Mouse (Mus musculus) hindbrain, embryonic 11.5 days (tissue): ENCODE data around the gene Gm48552. TPM values are rescaled to one million over a fixed set of nuclear protein-coding genes. Genes with fewer than 3 reads are reported as not detected.

ENCODE experiments used
- ATAC-seq: fragments of 200-750 bp; cut with Nextera tagmentation; 2 replicates; pipeline ENCODE4 v1.8.0; 2017; ENCODE audit warnings: mild to moderate bottlenecking, moderate TSS enrichment, moderate library complexity; ENCODE audit not compliant: low FRiP score
- DNase-seq: peaks from one replicate; pipeline ENCODE4 v3.0.0-alpha.2; 2015; ENCODE audit warnings: low spot score
- H3K27ac ChIP-seq: fragments of 300-500 bp; sonication (generic); 2 replicates; pipeline ENCODE4 v1.5.1; 2014; ENCODE audit warnings: mild to moderate bottlenecking, low read depth, low read length
- H3K27me3 ChIP-seq: fragments of 300-500 bp; sonication (generic); 2 replicates; pipeline ENCODE4 v1.6.1; 2014; ENCODE audit warnings: mild to moderate bottlenecking, low read length, moderate library complexity, mixed read lengths; ENCODE audit not compliant: control insufficient read depth, insufficient read depth
- H3K36me3 ChIP-seq: fragments of 300-500 bp; sonication (generic); 2 replicates; pipeline ENCODE4 v1.6.1; 2014; ENCODE audit warnings: mild to moderate bottlenecking, low read length, moderate library complexity, mixed read lengths; ENCODE audit not compliant: control insufficient read depth, insufficient read depth
- H3K4me1 ChIP-seq: fragments of 300-500 bp; sonication (generic); replicated peaks from 2 replicates; pipeline ENCODE4 v1.6.1; 2014; ENCODE audit warnings: low read length, mixed read lengths; ENCODE audit not compliant: control insufficient read depth, insufficient read depth
- H3K4me2 ChIP-seq: fragments of 300-500 bp; sonication (generic); replicated peaks from 2 replicates; pipeline ENCODE4 v1.6.1; 2014; ENCODE audit warnings: mild to moderate bottlenecking, low read depth, low read length
- H3K4me3 ChIP-seq: fragments of 300-500 bp; sonication (generic); 2 replicates; pipeline ENCODE4 v1.5.1; 2014; ENCODE audit warnings: low read depth, low read length
- H3K9ac ChIP-seq: fragments of 300-500 bp; sonication (generic); 2 replicates; pipeline ENCODE4 v1.6.1; 2014; ENCODE audit warnings: low read depth, low read length
- H3K9me3 ChIP-seq: fragments of 300-500 bp; sonication (generic); 2 replicates; pipeline ENCODE4 v1.6.1; 2016; ENCODE audit warnings: low read length; ENCODE audit not compliant: control insufficient read depth
- WGBS: fragments of 180-500 bp; shearing (Covaris S2); extraction: QIAGEN DNeasy Blood & Tissue Kit; methylation state at CpG from one replicate; pipeline ENCODE4 v1.1.7; 2014; 5-methylcytosine and 5-hydroxymethylcytosine counted together
- polyA plus RNA-seq: library from polyadenylated mRNA; unstranded; fragments of >200 nt; fragmentation: Nextera tagmentation; extraction: Ambion mirVana; gene quantifications from 2 replicates; pipeline ENCODE4 v1.2.1, GENCODE M21; 2014

The Gm48552 gene
- polyA plus RNA-seq, 1 experiment from 2014 or later: 0.49 TPM

GRCm38 (mm10) chr10:81421041-81421796 is 32.4 kb downstream of the Gm48552 start:
- H3K9me3 ChIP-seq: no peaks in the 10 kb centered on the region
- ATAC-seq: no peak
- H3K9ac ChIP-seq: no peak overlapping the region
- H3K4me3 ChIP-seq: no peak overlapping the region
- no peak overlapping the region for H3K27ac ChIP-seq
- DNase-seq: no peak
- H3K36me3 ChIP-seq: no peaks in the 10 kb centered on the region
- H3K27me3 ChIP-seq: peaks cover 23% of the 10 kb centered on the region
- H3K4me2 ChIP-seq: no peak overlapping the region
- peaks cover 12% of the 10 kb centered on the region for H3K4me1 ChIP-seq
- 77% methylated on average over 4 of the region's 4 CpGs for WGBS

GRCm38 (mm10) chr10:81421797-81422100 is 32.9 kb downstream of the Gm48552 start:
- Histone ChIP-seq H3K4me1 (peaks cover 11% of the 10 kb centered on the region), H3K9ac (no peak overlapping the region), H3K4me3 (no peak overlapping the region), H3K9me3 (no peaks in the 10 kb centered on the region), H3K36me3 (no peaks in the 10 kb centered on the region), H3K27me3 (peaks cover 29% of the 10 kb centered on the region), H3K27ac (no peak overlapping the region), H3K4me2 (no peak overlapping the region)
- DNase-seq: no peak
- WGBS: 78% methylated on average over 4 of the region's 5 CpGs
- ATAC-seq: no peak

DNA sequence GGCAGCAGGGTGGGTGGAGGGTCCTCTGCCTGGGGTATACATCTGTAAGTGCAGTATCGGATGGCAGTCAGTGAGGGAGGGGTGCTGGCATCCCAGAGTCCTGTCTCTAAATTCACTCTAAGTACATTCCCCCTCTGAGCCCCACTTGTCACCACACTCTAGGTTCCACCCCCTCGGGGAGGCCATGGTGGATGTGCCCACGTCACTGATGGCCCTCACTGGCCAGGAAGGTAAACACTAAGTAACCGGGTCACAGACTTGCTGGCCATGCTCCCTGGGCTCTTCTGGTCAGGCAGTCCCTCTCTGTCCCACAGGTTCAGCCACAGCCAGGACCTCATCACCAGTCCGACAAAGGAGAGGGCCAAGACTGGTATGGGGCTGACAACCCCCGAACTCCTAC is 33.4 kb downstream of the Gm48552 start:
- Histone ChIP-seq H3K4me1 (peaks cover 7% of the 10 kb centered on the region), H3K4me3 (no peak overlapping the region), H3K36me3 (no peaks in the 10 kb centered on the region), H3K27ac (no peak overlapping the region), H3K9me3 (no peaks in the 10 kb centered on the region), H3K27me3 (peaks cover 33% of the 10 kb centered on the region), H3K9ac (no peak overlapping the region), H3K4me2 (no peak overlapping the region)
- WGBS: 80% methylated on average over 6 of the region's 6 CpGs
- ATAC-seq: no peak
- no peak for DNase-seq

- Histone ChIP-seq H3K9ac (no peak overlapping the region), H3K36me3 (no peaks in the 10 kb centered on the region), H3K9me3 (no peaks in the 10 kb centered on the region), H3K27ac (no peak overlapping the region), H3K4me1 (peaks cover 2% of the 10 kb centered on the region; the same call in 1 of the 2 replicates), H3K27me3 (peaks cover 39% of the 10 kb centered on the region), H3K4me2 (no peak overlapping the region), H3K4me3 (no peak overlapping the region)
- 77% methylated on average over 3 of the region's 3 CpGs for WGBS
- no peak for DNase-seq
- no peak for ATAC-seq
Measured at GRCm38 (mm10) chr10:81422661-81423217, 33.9 kb downstream of the Gm48552 start.

DNA sequence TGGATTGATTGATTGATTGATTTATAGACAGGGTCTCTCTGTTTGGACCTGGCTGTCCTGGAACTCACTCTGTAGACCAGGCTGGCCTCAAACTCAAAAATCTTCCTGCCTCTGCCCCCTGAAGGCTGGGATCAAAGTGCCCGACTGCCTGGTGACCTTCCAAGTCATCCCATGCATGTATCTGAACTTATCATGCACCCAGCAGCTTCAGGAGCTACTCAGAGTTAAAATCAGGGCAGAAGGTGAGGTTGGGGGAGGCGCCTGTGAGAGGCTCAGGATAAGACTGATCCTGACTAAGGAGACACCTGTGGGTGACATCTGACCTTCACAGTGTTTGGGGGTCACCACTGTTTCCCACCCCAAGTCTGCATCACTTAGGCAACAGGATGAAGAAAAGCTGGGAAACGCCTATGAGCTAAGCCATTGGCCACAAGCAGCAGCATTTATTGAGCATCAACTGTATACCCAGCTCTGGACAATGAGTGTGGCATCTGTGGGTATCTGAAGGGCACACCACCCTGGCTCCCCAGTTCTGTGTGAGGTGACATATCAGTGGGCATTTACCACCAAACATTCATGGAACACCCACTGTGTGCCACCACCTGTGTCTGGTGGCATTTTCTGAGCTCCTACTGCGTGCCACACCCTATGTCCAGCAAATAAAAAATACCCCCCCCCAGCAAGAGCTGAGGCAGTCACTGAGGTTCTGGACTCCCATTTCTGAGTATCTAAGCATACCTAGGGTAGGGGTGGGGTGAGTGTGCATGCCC is 34.9 kb downstream of the Gm48552 start:
- Histone ChIP-seq H3K4me2 (no peak overlapping the region), H3K36me3 (no peaks in the 10 kb centered on the region), H3K27me3 (peaks cover 48% of the 10 kb centered on the region), H3K27ac (no peak overlapping the region), H3K9me3 (no peaks in the 10 kb centered on the region), H3K4me1 (peaks cover 2% of the 10 kb centered on the region; the same call in 1 of the 2 replicates), H3K9ac (0 out of 2 replicates have a peak overlapping the region, but pooled peaks have one; percentile 15), H3K4me3 (no peak overlapping the region)
- DNase-seq: no peak
- ATAC-seq: no peak
- WGBS: 65% methylated on average over 4 of the region's 4 CpGs

- H3K9ac ChIP-seq: 0 out of 2 replicates have a peak overlapping the region, but pooled peaks have one; percentile 15
- peaks cover 2% of the 10 kb centered on the region for H3K4me1 ChIP-seq
- no peaks in the 10 kb centered on the region for H3K36me3 ChIP-seq
- H3K27me3 ChIP-seq: peaks cover 53% of the 10 kb centered on the region
- 6% methylated on average over 25 of the region's 25 CpGs for WGBS
- no peaks in the 10 kb centered on the region for H3K9me3 ChIP-seq
- no peak overlapping the region for H3K4me3 ChIP-seq
- no peak for DNase-seq
- H3K27ac ChIP-seq: no peak overlapping the region
- no peak overlapping the region; the same call in 1 of the 2 replicates for H3K4me2 ChIP-seq
- ATAC-seq: no peak
Measured at GRCm38 (mm10) chr10:81424246-81425051, 35.6 kb downstream of the Gm48552 start.

DNA sequence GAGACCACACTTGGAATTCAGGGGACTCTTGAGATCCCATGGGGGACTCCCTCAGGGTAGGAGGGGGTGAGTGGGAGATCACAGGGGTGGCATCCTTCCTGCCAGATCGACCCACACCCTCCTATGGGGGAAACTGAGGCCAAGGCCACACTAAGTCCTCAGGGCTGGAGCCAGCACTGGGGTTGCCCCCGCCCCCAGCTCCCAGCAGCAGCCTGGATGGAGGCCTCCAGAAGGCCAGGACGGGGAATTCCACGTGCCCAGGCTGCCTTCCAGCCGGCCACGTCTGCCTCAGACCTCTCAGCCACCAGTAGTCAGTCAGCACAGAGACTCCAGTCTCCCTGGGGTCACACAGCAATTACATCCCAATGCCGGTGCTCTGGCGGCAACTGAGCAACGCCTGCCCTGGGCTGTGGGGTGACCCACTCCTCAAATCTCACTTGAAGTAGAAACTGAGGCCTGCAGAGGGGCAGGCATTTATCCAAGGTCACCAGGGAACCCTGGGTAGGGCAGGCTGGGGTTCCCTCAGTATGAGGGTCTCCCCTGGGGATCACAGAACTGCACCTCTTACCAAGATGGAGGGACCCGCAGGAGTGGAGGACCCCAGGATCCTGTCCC is 36.5 kb downstream of the Gm48552 start:
- H3K4me3 ChIP-seq: no peak overlapping the region
- H3K27ac ChIP-seq: no peak overlapping the region
- H3K9ac ChIP-seq: no peak overlapping the region
- H3K9me3 ChIP-seq: no peaks in the 10 kb centered on the region
- H3K36me3 ChIP-seq: no peaks in the 10 kb centered on the region
- H3K27me3 ChIP-seq: peaks cover 53% of the 10 kb centered on the region
- 27% methylated on average over 10 of the region's 10 CpGs for WGBS
- H3K4me2 ChIP-seq: no peak overlapping the region; the same call in none of the 2 replicates
- H3K4me1 ChIP-seq: peaks cover 2% of the 10 kb centered on the region
- ATAC-seq: no peak
- DNase-seq: no peak

GRCm38 (mm10) chr10:81426081-81426671 is 37.4 kb downstream of the Gm48552 start:
- no peaks in the 10 kb centered on the region for H3K9me3 ChIP-seq
- DNase-seq (no peak), ATAC-seq (no peak)
- WGBS: 3% methylated on average over 21 of the region's 33 CpGs
- H3K27ac ChIP-seq: no peak overlapping the region
- H3K4me2 ChIP-seq: peak overlapping the region; percentile 39
- H3K9ac ChIP-seq: no peak overlapping the region
- peaks cover 2% of the 10 kb centered on the region for H3K4me1 ChIP-seq
- peak overlapping the region; percentile 26 for H3K4me3 ChIP-seq
- peaks cover 56% of the 10 kb centered on the region for H3K27me3 ChIP-seq
- no peaks in the 10 kb centered on the region for H3K36me3 ChIP-seq
